Mouse (Mus musculus) heart, postnatal 0 days (tissue): ENCODE results near the gene Daam1. TPM values are rescaled to one million over a fixed set of nuclear protein-coding genes. Genes with fewer than 3 reads are reported as not detected.

Experiments used
- ATAC-seq: fragments of 200-750 bp; cut with Nextera tagmentation; 2 replicates; pipeline ENCODE4 v1.8.0; 2017; ENCODE audit warnings: low read depth, moderate number of reproducible peaks, moderate library complexity; ENCODE audit not compliant: insufficient read depth
- DNase-seq: peaks from one replicate; pipeline ENCODE4 v3.0.0-alpha.2; 2016; ENCODE audit warnings: low spot score
- H3K27ac ChIP-seq: fragments of 300-500 bp; sonication (generic); 2 replicates; pipeline ENCODE4 v1.5.1; 2014; ENCODE audit warnings: low read depth, mild to moderate bottlenecking
- H3K27me3 ChIP-seq: fragments of 300-500 bp; sonication (generic); 2 replicates; pipeline ENCODE4 v1.6.1; 2014; ENCODE audit warnings: low read length, mixed read lengths; ENCODE audit not compliant: control insufficient read depth, insufficient read depth
- H3K36me3 ChIP-seq: fragments of 300-500 bp; sonication (generic); replicated peaks from 2 replicates; pipeline ENCODE4 v1.6.1; 2014; ENCODE audit warnings: low read length, mixed read lengths; ENCODE audit not compliant: control insufficient read depth, insufficient read depth
- H3K4me1 ChIP-seq: fragments of 300-500 bp; sonication (generic); 2 replicates; pipeline ENCODE4 v1.6.1; 2014; ENCODE audit warnings: antibody characterized with exemption; ENCODE audit not compliant: control insufficient read depth, insufficient read depth
- H3K4me2 ChIP-seq: fragments of 300-500 bp; sonication (generic); 2 replicates; pipeline ENCODE4 v1.6.1; 2014; ENCODE audit warnings: low read depth, mild to moderate bottlenecking, low read length, moderate library complexity
- H3K4me3 ChIP-seq: fragments of 300-500 bp; sonication (generic); 2 replicates; pipeline ENCODE4 v1.5.1; 2014; ENCODE audit warnings: low read depth, low read length
- H3K9ac ChIP-seq: fragments of 300-500 bp; sonication (generic); replicated peaks from 2 replicates; pipeline ENCODE4 v1.6.1; 2014; ENCODE audit warnings: low read depth, low read length, mixed read lengths
- H3K9me3 ChIP-seq: fragments of 300-500 bp; sonication (generic); replicated peaks from 2 replicates; pipeline ENCODE4 v1.6.1; 2016; ENCODE audit warnings: low read length; ENCODE audit not compliant: control insufficient read depth
- CTCF ChIP-seq: IDR thresholded peaks from 2 replicates; pipeline ENCODE4 v1.5.1; 2016; ENCODE audit warnings: antibody characterized with exemption, control low read depth, low read depth
- EP300 ChIP-seq: IDR thresholded peaks from 2 replicates; pipeline ENCODE4 v1.6.1; 2016; ENCODE audit warnings: antibody characterized with exemption, low read depth
- WGBS: fragments of 180-500 bp; shearing (Covaris S2); extraction: QIAGEN DNeasy Blood & Tissue Kit; methylation state at CpG from one replicate; pipeline ENCODE4 v1.1.7; 2014; 5-methylcytosine and 5-hydroxymethylcytosine counted together
- polyA plus RNA-seq: library from polyadenylated mRNA; unstranded; fragments of >200 nt; fragmentation: Nextera tagmentation; extraction: Ambion mirVana; gene quantifications from 2 replicates; pipeline ENCODE4 v1.2.1, GENCODE M21; 2015
- total RNA-seq: library from RNA; depleted of rRNA; stranded (reverse); fragments of >200 nt; gene quantifications from 2 replicates; pipeline ENCODE4 v1.2.3, GENCODE M21; 2014; ENCODE audit warnings: low replicate concordance

The Daam1 gene
- total and polyA plus RNA-seq, 2 experiments from 2014 or later, result 12.8 to 33.8 TPM

- WGBS, result 5% methylated on average over 10 of the region's 10 CpGs
- DNase-seq, result peak; percentile 96
- peaks cover 82% of the 10 kb centered on the region for H3K4me1 ChIP-seq
- 0 out of 2 replicates have a peak overlapping the region, but pooled peaks have one; percentile 33 for H3K9ac ChIP-seq
- H3K4me2 ChIP-seq, result peak overlapping the region; percentile 35
- peak; percentile 95 for TF ChIP-seq EP300
- no peak for TF ChIP-seq CTCF
- H3K27ac ChIP-seq, result peak overlapping the region; percentile 78
- H3K4me3 ChIP-seq, result no peak overlapping the region
- no peaks in the 10 kb centered on the region for H3K27me3 ChIP-seq
- H3K9me3 ChIP-seq, result no peaks in the 10 kb centered on the region
- peak; percentile 92 for ATAC-seq
- peaks cover 15% of the 10 kb centered on the region for H3K36me3 ChIP-seq
Observed at GRCm38 (mm10) chr12:71863846-71864543, 33.1 kb downstream of the Daam1 start.

GRCm38 (mm10) chr12:71864544-71864897 lies 33.6 kb downstream of the Daam1 start:
- no peak overlapping the region for H3K9ac ChIP-seq
- TF ChIP-seq CTCF, result no peak
- TF ChIP-seq EP300, result no peak
- H3K9me3 ChIP-seq, result no peaks in the 10 kb centered on the region
- peaks cover 15% of the 10 kb centered on the region for H3K36me3 ChIP-seq
- DNase-seq (no peak), ATAC-seq (no peak)
- H3K4me2 ChIP-seq, result no peak overlapping the region
- H3K4me3 ChIP-seq, result no peak overlapping the region
- WGBS, result 39% methylated on average over 3 of the region's 3 CpGs
- H3K4me1 ChIP-seq, result peaks cover 77% of the 10 kb centered on the region
- H3K27ac ChIP-seq, result peak overlapping the region; percentile 78
- no peaks in the 10 kb centered on the region for H3K27me3 ChIP-seq

GRCm38 (mm10) chr12:71865937-71866336 lies 35.1 kb downstream of the Daam1 start:
- no peak overlapping the region for H3K27ac ChIP-seq
- WGBS, result 45% methylated on average over 3 of the region's 3 CpGs
- no peak for ATAC-seq

GRCm38 (mm10) chr12:71867345-71868240 lies 36.7 kb downstream of the Daam1 start:
- Histone ChIP-seq H3K27me3 (no peaks in the 10 kb centered on the region), H3K4me2 (no peak overlapping the region), H3K9ac (no peak overlapping the region), H3K4me3 (no peak overlapping the region), H3K9me3 (no peaks in the 10 kb centered on the region), H3K4me1 (peaks cover 64% of the 10 kb centered on the region), H3K27ac (peak overlapping the region; percentile 57), H3K36me3 (no peaks in the 10 kb centered on the region)
- TF ChIP-seq CTCF (no peak), EP300 (no peak)
- WGBS, result 62% methylated on average over 9 of the region's 9 CpGs
- no peak for DNase-seq
- ATAC-seq, result no peak

More at GRCm38 (mm10) chr12:71865937-71866336, 35.1 kb downstream of the Daam1 start:
- Histone ChIP-seq H3K4me3 (no peak overlapping the region), H3K9me3 (no peaks in the 10 kb centered on the region), H3K9ac (no peak overlapping the region), H3K27me3 (no peaks in the 10 kb centered on the region), H3K4me1 (peaks cover 75% of the 10 kb centered on the region), H3K36me3 (peaks cover 2% of the 10 kb centered on the region), H3K4me2 (no peak overlapping the region)
- DNase-seq, result no peak
- TF ChIP-seq CTCF (no peak), EP300 (no peak)

GRCm38 (mm10) chr12:71870644-71871043 lies 39.8 kb downstream of the Daam1 start:
- no peaks in the 10 kb centered on the region; the same call in 1 of the 2 replicates for H3K36me3 ChIP-seq
- TF ChIP-seq CTCF (no peak), EP300 (no peak)
- H3K27me3 ChIP-seq, result no peaks in the 10 kb centered on the region
- H3K4me3 ChIP-seq, result no peak overlapping the region
- no peaks in the 10 kb centered on the region for H3K9me3 ChIP-seq
- no peak overlapping the region for H3K27ac ChIP-seq
- H3K4me1 ChIP-seq, result peaks cover 41% of the 10 kb centered on the region
- H3K4me2 ChIP-seq, result no peak overlapping the region
- no peak for DNase-seq
- ATAC-seq, result no peak
- 72% methylated on average over 6 of the region's 6 CpGs for WGBS
- H3K9ac ChIP-seq, result no peak overlapping the region
